Mouse (Mus musculus): Measurements from ENCODE around the gene Mpst. TPM values are rescaled to one million over a fixed set of nuclear protein-coding genes. Genes with fewer than 3 reads are reported as not detected.

The Mpst gene
- polyA plus RNA-seq, 1 experiment, result 21.6 TPM

DNA sequence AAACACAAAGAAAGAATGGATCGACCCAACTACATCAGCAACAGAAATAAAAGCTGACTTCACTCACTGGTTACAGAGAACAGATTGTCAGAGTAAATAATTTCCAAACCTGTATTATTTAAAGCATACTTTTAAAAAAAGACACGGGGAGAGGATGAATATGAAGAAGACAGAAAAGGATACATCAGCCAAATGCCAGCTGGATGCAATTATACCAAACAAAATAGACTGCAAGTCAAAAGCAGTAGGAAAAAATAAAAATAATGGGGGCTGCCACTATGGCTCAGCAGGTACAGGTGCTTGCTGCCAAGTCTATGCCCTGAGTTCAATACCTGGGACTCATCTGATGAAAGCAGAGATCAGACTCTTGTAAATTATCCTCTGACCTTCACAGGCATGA is 26.0 kb upstream of the Mpst start:
- TF ChIP-seq CTCF (IDR thresholded peaks at IDR 0.05; ENCODE audit: low read depth, low read length) (no peak), POLR2A (IDR thresholded peaks at IDR 0.05; ENCODE audit: borderline replicate concordance, low read depth, low read length) (no peak)
- Histone ChIP-seq H3K4me3 (ENCODE audit: insufficient read depth, low read length) (no peak overlapping the region), H3K4me1 (ENCODE audit: control insufficient read depth, insufficient read depth, low read length) (peaks cover 6% of the 10 kb centered on the region)

DNA sequence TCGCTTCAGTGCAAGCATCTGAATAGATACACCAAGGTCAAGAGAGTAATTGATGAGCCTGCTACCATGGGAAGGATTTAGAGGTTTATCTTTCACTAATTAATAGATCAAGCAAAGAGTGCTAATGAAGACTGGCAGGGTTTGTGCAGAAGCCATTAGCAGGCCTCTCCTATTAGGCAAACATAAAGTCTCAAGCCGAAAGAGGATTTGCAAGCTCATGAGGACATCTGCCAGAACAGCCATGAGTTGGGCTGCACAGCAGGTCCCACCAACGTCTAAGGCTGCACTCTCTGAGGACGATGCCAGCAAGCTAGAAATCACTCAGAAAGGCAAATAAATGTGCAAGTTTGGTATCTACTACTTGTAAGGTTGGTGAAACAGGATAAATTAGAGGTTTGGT is 25.5 kb upstream of the Mpst start:
- no peak for TF ChIP-seq CTCF (IDR thresholded peaks at IDR 0.05; ENCODE audit: low read depth, low read length)
- TF ChIP-seq POLR2A (IDR thresholded peaks at IDR 0.05; ENCODE audit: borderline replicate concordance, low read depth, low read length), result no peak
- Histone ChIP-seq H3K4me1 (ENCODE audit: control insufficient read depth, insufficient read depth, low read length) (peaks cover 6% of the 10 kb centered on the region), H3K4me3 (ENCODE audit: insufficient read depth, low read length) (no peak overlapping the region), H3K27ac (ENCODE audit: insufficient read depth, low read depth, low read length) (no peak overlapping the region)

More for the DNA sequence above, 26.0 kb upstream of the Mpst start:
- no peak overlapping the region for H3K27ac ChIP-seq (ENCODE audit: insufficient read depth, low read depth, low read length)

DNA sequence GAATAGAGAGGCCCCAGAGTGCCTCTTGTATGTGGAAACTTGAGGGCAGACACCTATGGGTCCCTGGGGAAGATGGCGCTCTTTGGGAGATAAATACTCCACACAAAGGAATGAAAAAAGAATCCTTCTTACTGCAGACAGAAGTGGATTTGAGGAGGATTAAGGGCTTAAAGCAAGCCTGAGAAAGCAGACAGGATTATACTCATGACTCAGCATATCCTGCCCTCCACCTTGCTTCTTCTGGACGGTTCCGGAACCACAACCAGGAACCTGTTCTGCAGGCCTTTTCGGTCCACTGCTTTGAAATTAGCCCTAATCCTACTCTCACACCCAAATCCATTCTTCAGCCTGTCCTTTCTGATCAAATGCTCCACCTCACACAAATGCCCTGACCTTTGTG is 24.1 kb upstream of the Mpst start:
- TF ChIP-seq POLR2A (IDR thresholded peaks at IDR 0.05; ENCODE audit: borderline replicate concordance, low read depth, low read length), result no peak
- TF ChIP-seq CTCF (IDR thresholded peaks at IDR 0.05; ENCODE audit: low read depth, low read length), result no peak
- Histone ChIP-seq H3K4me1 (ENCODE audit: control insufficient read depth, insufficient read depth, low read length) (peaks cover 6% of the 10 kb centered on the region), H3K27ac (ENCODE audit: insufficient read depth, low read depth, low read length) (no peak overlapping the region), H3K4me3 (ENCODE audit: insufficient read depth, low read length) (no peak overlapping the region)

DNA sequence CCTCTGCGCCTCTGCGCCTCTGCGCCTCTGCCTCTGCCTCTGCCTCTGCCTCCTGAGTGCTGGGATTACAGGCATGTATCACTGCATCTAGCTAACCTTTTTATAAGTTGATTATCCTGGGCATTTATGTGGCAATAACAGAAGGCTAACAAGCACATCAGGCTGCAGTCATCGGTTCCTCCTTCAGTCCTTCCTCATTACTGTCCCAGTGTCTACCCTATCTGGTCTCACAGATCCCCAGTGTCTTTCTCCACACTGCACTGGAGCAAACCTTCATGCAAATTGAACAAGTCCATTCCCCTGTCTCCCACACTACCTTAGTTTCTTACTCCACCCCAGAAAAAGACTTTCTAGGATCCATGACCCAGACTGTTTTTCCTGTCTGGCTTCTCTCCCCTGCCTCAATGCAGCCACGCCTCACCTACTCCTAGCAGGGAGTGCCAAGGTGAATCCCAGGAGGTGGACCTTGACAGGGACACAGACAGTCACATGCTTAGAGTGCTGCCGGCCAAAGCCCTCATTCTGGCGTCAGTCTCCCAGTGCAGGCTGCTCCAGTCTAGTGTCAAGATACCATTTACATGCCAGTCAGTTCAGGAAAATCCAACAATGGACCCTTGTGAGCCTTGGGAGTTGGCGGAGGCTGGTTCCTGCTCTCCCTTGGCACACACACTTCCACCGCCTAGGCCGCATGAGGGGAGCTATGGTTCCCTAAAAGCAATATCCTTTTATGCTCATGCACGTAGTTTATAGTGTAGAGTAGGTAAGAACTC is 22.6 kb upstream of the Mpst start:
- Histone ChIP-seq H3K4me3 (ENCODE audit: insufficient read depth, low read length) (no peak overlapping the region), H3K27ac (ENCODE audit: insufficient read depth, low read depth, low read length) (no peak overlapping the region), H3K4me1 (ENCODE audit: control insufficient read depth, insufficient read depth, low read length) (peaks cover 6% of the 10 kb centered on the region)
- TF ChIP-seq POLR2A (IDR thresholded peaks at IDR 0.05; ENCODE audit: borderline replicate concordance, low read depth, low read length), result no peak
- no peak for TF ChIP-seq CTCF (IDR thresholded peaks at IDR 0.05; ENCODE audit: low read depth, low read length)

DNA sequence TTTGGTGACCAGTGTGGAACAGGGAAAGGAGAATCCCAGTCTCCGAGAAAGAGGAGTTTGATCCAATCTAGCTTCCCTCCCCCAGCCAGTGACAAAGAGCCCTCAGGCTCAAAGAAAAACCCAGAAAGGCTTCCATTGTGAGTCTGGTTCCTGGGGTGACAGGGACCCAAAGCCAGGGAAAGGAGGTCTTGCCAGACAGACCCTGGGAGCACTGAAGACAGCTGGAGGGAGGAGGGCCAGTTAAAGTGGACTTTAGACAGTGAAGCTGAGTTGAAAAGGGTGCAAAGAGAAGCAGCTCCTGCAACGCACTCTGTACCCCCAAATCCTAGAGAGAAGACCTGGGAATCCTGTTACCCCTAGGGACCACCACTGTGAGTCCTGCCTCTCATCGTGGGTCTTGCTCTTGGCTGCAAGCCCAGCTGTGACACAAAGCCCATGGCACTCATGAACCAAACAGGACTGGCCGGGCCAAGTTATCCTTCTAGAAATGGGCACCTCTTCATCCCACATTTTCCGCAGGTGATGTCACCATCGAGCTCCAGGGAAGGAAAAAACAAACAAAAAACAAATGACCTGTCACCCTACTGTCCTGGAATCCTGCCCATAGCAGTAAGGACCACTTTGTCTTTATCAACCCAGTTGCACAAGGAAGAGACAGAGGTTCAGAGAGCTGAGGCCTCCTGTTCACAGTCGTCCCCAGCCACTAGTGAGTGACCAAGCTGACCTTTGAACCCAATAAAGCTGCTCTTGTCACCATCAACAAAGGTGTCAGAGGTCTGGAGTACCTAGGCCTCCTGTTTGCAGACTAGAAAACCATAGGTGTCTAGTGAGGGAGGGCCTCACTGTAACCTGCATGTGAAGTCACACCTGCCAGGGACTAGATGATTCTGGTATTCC is 21.7 kb upstream of the Mpst start:
- TF ChIP-seq CTCF (IDR thresholded peaks at IDR 0.05; ENCODE audit: low read depth, low read length), result no peak
- TF ChIP-seq POLR2A (IDR thresholded peaks at IDR 0.05; ENCODE audit: borderline replicate concordance, low read depth, low read length), result no peak
- peaks cover 6% of the 10 kb centered on the region for H3K4me1 ChIP-seq (ENCODE audit: control insufficient read depth, insufficient read depth, low read length)
- H3K4me3 ChIP-seq (ENCODE audit: insufficient read depth, low read length), result no peak overlapping the region
- H3K27ac ChIP-seq (ENCODE audit: insufficient read depth, low read depth, low read length), result no peak overlapping the region

DNA sequence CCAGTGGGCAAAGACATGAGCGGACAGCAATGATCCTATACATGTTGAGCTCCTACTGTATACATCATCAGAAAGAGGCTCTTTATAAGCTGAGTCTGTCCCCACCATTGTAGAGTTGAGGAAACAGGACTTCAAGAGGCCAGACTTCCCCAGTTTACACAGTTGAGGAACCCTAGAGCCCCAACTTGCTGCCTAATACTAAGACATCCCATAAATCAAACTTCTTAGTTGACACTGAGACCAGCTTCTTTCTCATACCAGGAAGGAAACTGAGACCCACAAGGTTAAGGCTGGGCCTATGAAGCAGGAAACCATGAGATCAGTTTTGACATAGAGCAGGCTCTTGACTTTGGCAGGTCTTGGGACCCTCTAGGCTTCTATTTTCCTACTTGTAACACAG is 20.7 kb upstream of the Mpst start:
- TF ChIP-seq CTCF (IDR thresholded peaks at IDR 0.05; ENCODE audit: low read depth, low read length) (no peak), POLR2A (IDR thresholded peaks at IDR 0.05; ENCODE audit: borderline replicate concordance, low read depth, low read length) (no peak)
- no peak overlapping the region for H3K27ac ChIP-seq (ENCODE audit: insufficient read depth, low read depth, low read length)
- peaks cover 10% of the 10 kb centered on the region for H3K4me1 ChIP-seq (ENCODE audit: control insufficient read depth, insufficient read depth, low read length)
- H3K4me3 ChIP-seq (ENCODE audit: insufficient read depth, low read length), result no peak overlapping the region

DNA sequence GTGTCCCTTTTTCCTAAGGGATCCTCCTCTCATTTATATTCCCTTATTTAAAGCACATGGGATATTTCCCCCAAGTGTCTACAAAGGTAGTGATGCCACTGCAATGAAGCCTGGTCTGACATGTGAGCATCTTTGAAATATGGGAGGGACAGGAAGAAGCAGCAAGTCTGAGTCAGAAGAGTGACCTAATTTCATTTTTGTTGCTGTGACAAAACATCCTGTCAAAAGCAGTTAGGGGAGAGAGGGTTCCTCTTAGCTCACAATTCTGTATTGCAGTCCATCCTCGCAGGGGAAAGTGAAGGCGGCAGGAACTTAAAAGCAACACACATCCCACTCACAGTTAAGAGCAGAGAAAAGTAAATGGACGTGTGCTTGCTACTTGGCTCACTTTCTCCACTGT is 15.4 kb upstream of the Mpst start:
- TF ChIP-seq CTCF (IDR thresholded peaks at IDR 0.05; ENCODE audit: low read depth, low read length) (no peak), POLR2A (IDR thresholded peaks at IDR 0.05; ENCODE audit: borderline replicate concordance, low read depth, low read length) (no peak)
- Histone ChIP-seq H3K4me1 (ENCODE audit: control insufficient read depth, insufficient read depth, low read length) (peaks cover 10% of the 10 kb centered on the region; the same call in 1 of the 2 replicates), H3K4me3 (ENCODE audit: insufficient read depth, low read length) (no peak overlapping the region), H3K27ac (ENCODE audit: insufficient read depth, low read depth, low read length) (no peak overlapping the region)

DNA sequence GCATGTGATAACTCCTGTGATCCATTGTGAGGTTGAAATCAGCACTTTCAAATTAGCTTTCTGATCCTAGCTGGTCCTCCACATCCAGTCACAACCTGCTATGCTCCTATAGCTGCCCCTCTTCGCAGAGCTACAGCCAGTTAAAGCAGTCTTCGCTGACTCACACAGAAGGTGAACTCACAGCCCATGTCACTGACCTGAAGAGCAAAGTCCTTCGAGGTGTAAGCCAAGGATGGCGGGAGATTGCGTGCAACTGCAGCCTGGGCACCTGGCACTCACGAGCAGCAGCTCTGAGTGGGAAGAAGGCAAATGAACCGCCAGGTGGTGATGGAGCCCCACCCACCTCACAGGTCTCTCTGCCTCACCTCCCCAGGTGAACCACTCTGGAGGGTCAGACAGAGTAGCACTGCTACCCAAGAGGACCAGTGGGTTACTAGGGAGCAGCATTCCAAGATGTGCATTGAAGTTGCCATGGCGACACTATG is 10.7 kb upstream of the Mpst start, which contains the start of gene Tex33:
Tex33 (minus strand) TSS at position 435 of the 485 bp plus-strand sequence.
- H3K4me3 ChIP-seq (ENCODE audit: insufficient read depth, low read length), result no peak within 1 kb of the TSS
- H3K4me1 ChIP-seq (ENCODE audit: control insufficient read depth, insufficient read depth, low read length), result peaks cover 7% of the 10 kb centered on the region
- no peak for TF ChIP-seq POLR2A (IDR thresholded peaks at IDR 0.05; ENCODE audit: borderline replicate concordance, low read depth, low read length)
- no peak for TF ChIP-seq CTCF (IDR thresholded peaks at IDR 0.05; ENCODE audit: low read depth, low read length)
- H3K27ac ChIP-seq (ENCODE audit: insufficient read depth, low read depth, low read length), result no peak within 1 kb of the TSS

DNA sequence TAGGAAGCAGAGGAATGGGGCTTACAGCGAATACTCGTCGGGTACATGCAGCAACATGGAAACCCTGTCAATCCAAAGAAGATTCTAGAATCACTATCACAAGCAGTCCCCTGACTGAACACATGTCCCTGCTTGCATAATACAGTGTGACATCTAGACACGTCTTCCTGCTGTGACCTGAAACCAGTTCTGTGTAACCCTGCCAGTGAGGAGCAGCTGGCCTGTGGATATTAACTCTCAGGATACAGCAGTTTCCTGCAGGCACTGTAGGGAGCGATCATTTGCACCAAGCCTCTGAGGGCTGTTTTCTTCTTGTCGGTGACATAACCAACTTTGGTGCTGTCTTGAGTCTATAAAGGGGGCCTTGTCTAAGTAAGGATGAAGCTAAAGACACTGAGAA is 4.9 kb upstream of the Mpst start:
- no peak overlapping the region for H3K4me3 ChIP-seq (ENCODE audit: insufficient read depth, low read length)
- TF ChIP-seq CTCF (IDR thresholded peaks at IDR 0.05; ENCODE audit: low read depth, low read length) (no peak), POLR2A (IDR thresholded peaks at IDR 0.05; ENCODE audit: borderline replicate concordance, low read depth, low read length) (no peak)
- peaks cover 43% of the 10 kb centered on the region for H3K4me1 ChIP-seq (ENCODE audit: control insufficient read depth, insufficient read depth, low read length)
- peak overlapping the region; percentile 84 for H3K27ac ChIP-seq (ENCODE audit: insufficient read depth, low read depth, low read length)

Data from bone marrow macrophage, adult 2 months (primary cell).